ENCODE assay signal across 9 mouse cellular contexts in genomic region chr11:118511851-118512250, GRCm38 (mm10). TPM values are rescaled to one million over a fixed set of nuclear protein-coding genes. Genes with fewer than 3 reads are reported as not detected.
A peak's percentile ranks its signal among the peaks of the same experiment; 100 is the strongest.
DNase-seq lines count a peak whose midpoint lies in the region; ATAC-seq and TF ChIP-seq lines count a peak whose summit lies in the region.
"Had no signal": no experiment of that assay in that cellular context is flagged by ENCODE, and none has a peak within 500 bp of the region (broad histone marks: within the 10 kb centered on the region; RNA-seq: fewer than 3 reads in every experiment).

No protein-coding gene starts in this region.

- H3K27ac ChIP-seq in lung, postnatal 0 days (ENCODE audit: low read length) = no peak overlapping the region
- peak overlapping the region; percentile 63 for H3K27ac ChIP-seq in embryonic facial prominence, embryonic 10.5 days (replicated peaks)
- peak overlapping the region; percentile 70 for H3K27ac ChIP-seq in hindbrain, embryonic 12.5 days
- H3K27ac ChIP-seq in neural tube, embryonic 15.5 days (replicated peaks) = peak overlapping the region; percentile 74
- H3K27ac ChIP-seq: liver, embryonic 13.5 days had no signal

- H3K9ac ChIP-seq in lung, postnatal 0 days (replicated peaks; ENCODE audit: low read depth) = no peak overlapping the region
- peak overlapping the region; percentile 3; the same call in 1 of the 2 replicates for H3K9ac ChIP-seq in hindbrain, embryonic 12.5 days
- H3K9ac ChIP-seq in neural tube, embryonic 15.5 days (replicated peaks) = 0 out of 2 replicates have a peak overlapping the region, but pooled peaks have one; percentile 17
- H3K9ac ChIP-seq: liver, embryonic 13.5 days had no signal

- WGBS in lung, postnatal 0 days = 26% methylated on average over 6 of the region's 6 CpGs
- WGBS in embryonic facial prominence, embryonic 10.5 days = 76% methylated on average over 6 of the region's 6 CpGs
- WGBS in hindbrain, embryonic 12.5 days = 52% methylated on average over 6 of the region's 6 CpGs
- 26% methylated on average over 6 of the region's 6 CpGs for WGBS in neural tube, embryonic 15.5 days

- no peak for TF ChIP-seq CTCF in lung, postnatal 0 days (IDR thresholded peaks at IDR 0.05)

- H3K9me3 ChIP-seq in lung, postnatal 0 days (ENCODE audit: low read length) = no peaks in the 10 kb centered on the region
- H3K9me3 ChIP-seq in embryonic facial prominence, embryonic 10.5 days = no peaks in the 10 kb centered on the region
- H3K9me3 ChIP-seq in hindbrain, embryonic 12.5 days (replicated peaks) = no peaks in the 10 kb centered on the region
- H3K9me3 ChIP-seq in neural tube, embryonic 15.5 days (replicated peaks) = no peaks in the 10 kb centered on the region
- H3K9me3 ChIP-seq: liver, embryonic 13.5 days had no signal

- H3K27me3 ChIP-seq in lung, postnatal 0 days (replicated peaks; ENCODE audit: insufficient read depth, low read length) = no peaks in the 10 kb centered on the region
- peaks cover 25% of the 10 kb centered on the region for H3K27me3 ChIP-seq in embryonic facial prominence, embryonic 10.5 days (replicated peaks; ENCODE audit: low read depth, poor library complexity, severe bottlenecking)
- no peaks in the 10 kb centered on the region for H3K27me3 ChIP-seq in hindbrain, embryonic 12.5 days
- no peaks in the 10 kb centered on the region for H3K27me3 ChIP-seq in neural tube, embryonic 15.5 days (replicated peaks)

- H3K4me2 ChIP-seq in lung, postnatal 0 days (replicated peaks; ENCODE audit: low read depth, low read length) = no peak overlapping the region
- peak overlapping the region; percentile 3; the same call in 1 of the 2 replicates for H3K4me2 ChIP-seq in hindbrain, embryonic 12.5 days (replicated peaks)
- peak overlapping the region; percentile 17; the same call in 1 of the 2 replicates for H3K4me2 ChIP-seq in neural tube, embryonic 15.5 days
- H3K4me2 ChIP-seq: liver, embryonic 13.5 days had no signal

- no peaks in the 10 kb centered on the region for H3K4me1 ChIP-seq in lung, postnatal 0 days (ENCODE audit: insufficient read depth, low read depth, low read length)
- H3K4me1 ChIP-seq in embryonic facial prominence, embryonic 10.5 days = peaks cover 49% of the 10 kb centered on the region
- H3K4me1 ChIP-seq in hindbrain, embryonic 12.5 days = peaks cover 34% of the 10 kb centered on the region
- H3K4me1 ChIP-seq in neural tube, embryonic 15.5 days = peaks cover 46% of the 10 kb centered on the region
- H3K4me1 ChIP-seq: liver, embryonic 13.5 days had no signal

- H3K36me3 ChIP-seq in lung, postnatal 0 days (ENCODE audit: insufficient read depth, low read length) = no peaks in the 10 kb centered on the region
- no peaks in the 10 kb centered on the region for H3K36me3 ChIP-seq in embryonic facial prominence, embryonic 10.5 days (replicated peaks)
- H3K36me3 ChIP-seq in hindbrain, embryonic 12.5 days = no peaks in the 10 kb centered on the region
- H3K36me3 ChIP-seq in neural tube, embryonic 15.5 days = no peaks in the 10 kb centered on the region
- H3K36me3 ChIP-seq: liver, embryonic 13.5 days had no signal

- ATAC-seq in lung, postnatal 0 days = peak; percentile 27
- ATAC-seq in hindbrain, embryonic 12.5 days (ENCODE audit: low FRiP score) = no peak; the same call in none of the 2 replicates
- ATAC-seq in neural tube, embryonic 15.5 days (ENCODE audit: low FRiP score) = peak; percentile 26; the same call in 1 of the 2 replicates

- DNase-seq in lung, postnatal 0 days (ENCODE audit: low spot score) = no peak
- no peak for DNase-seq in lung, postnatal 10 days
- DNase-seq in embryonic facial prominence, embryonic 10.5 days (ENCODE audit: low spot score) = no peak
- DNase-seq in layer of hippocampus, adult 9-11 months = peak; percentile 76
- no peak for DNase-seq in thymus, postnatal 10 days (ENCODE audit: low spot score in 2 of 2)
- DNase-seq in T-cell, adult 2 months (ENCODE audit: low spot score) = no peak
- DNase-seq: liver, embryonic 13.5 days had no signal

- no peak overlapping the region for H3K4me3 ChIP-seq in lung, postnatal 0 days (ENCODE audit: low read depth, low read length)
- H3K4me3 ChIP-seq in embryonic facial prominence, embryonic 10.5 days = no peak overlapping the region; the same call in 1 of the 2 replicates
- H3K4me3 ChIP-seq in hindbrain, embryonic 12.5 days = no peak overlapping the region
- H3K4me3 ChIP-seq in neural tube, embryonic 15.5 days (replicated peaks) = no peak overlapping the region
- H3K4me3 ChIP-seq: liver, embryonic 13.5 days had no signal

- TF ChIP-seq EP300 in lung, postnatal 0 days (IDR thresholded peaks at IDR 0.05) = no peak

RNA-seq across cellular contexts. Expression of gene Engase, which starts 35.2 kb away (rescaled TPM):
- polyA plus RNA-seq in lung, postnatal 0 days (2015; fragmentation: Nextera tagmentation; extraction: Ambion mirVana) = 4.7 and 4.9 TPM in 2 replicates
- polyA plus RNA-seq in embryonic facial prominence, embryonic 10.5 days (2016; fragmentation: Nextera tagmentation; extraction: Ambion mirVana) = 7.9 and 8.5 TPM in 2 replicates
- 7.1 and 7.2 TPM in 2 replicates for polyA plus RNA-seq in hindbrain, embryonic 12.5 days (2016; fragmentation: Nextera tagmentation; extraction: Ambion mirVana)
- 7.1 and 8.7 TPM in 2 replicates for polyA plus RNA-seq in neural tube, embryonic 15.5 days (2015; fragmentation: Nextera tagmentation; extraction: Ambion mirVana)
